Mouse (Mus musculus): ENCODE measurements around the gene Rbm8a.

The Rbm8a gene

DNA sequence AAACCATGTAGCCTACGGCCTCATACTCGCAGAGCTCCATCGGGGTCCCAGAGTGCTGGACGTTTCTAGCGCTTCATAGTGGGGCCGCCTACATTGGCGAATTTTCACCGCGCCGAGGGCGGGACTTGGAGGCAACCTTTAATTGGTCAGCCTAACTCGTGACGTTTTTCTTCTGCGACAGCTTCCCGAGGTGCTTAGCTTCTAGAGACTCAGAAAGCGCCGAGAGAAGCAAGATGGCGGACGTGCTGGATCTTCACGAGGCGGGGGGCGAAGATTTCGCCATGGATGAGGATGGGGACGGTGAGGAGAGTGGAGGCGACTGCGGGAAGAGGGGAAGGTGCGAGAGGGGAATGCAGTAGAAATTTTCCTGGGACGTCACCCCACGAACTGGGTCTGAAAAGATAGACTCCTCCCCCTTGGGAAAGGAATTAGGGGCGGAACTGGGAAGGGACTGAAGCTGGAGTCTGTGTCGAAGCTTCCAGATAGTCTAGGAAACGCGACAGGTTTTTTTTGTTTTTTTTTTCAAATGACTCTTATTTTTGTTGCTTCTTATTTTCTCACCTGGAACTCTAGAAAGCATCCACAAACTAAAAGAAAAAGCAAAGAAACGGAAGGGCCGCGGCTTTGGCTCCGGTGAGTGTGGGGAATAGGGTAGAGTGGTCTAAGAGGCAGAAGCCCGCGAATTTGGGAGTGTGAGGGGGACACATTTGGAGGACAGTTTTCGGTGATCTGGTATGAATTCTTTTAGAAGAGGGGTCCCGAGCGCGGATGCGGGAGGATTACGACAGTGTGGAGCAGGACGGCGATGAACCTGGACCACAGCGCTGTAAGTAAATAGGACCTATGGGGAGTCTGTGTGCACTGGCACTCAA lies at the start of gene Rbm8a:
Rbm8a (plus strand) TSS at position 205 of the 872 bp plus-strand sequence.
- peak; percentile 99 for DNase-seq (ENCODE audit: low read depth, low spot score)

DNA sequence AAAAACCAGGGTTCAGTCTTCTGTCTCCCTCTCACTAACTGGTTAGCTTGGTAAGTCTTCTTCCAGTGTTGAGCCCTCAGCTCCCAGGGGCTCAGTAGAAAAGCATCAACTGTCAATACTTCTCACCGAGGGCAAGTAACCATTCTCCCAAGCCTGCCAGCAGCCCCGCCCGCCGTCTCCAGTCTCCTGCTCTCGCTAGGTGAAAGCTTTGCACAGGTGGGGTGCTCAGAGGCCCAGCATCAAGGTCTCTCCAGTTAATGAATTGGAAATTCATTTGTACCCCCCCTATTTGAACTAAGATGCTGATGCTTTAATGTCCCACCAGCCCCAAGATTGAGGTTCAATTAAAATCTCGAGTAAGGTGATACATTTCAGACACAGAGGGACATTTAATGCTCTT lies 48.6 kb upstream of the Rbm8a start:
- DNase-seq (ENCODE audit: low read depth, low spot score) = no peak

DNA sequence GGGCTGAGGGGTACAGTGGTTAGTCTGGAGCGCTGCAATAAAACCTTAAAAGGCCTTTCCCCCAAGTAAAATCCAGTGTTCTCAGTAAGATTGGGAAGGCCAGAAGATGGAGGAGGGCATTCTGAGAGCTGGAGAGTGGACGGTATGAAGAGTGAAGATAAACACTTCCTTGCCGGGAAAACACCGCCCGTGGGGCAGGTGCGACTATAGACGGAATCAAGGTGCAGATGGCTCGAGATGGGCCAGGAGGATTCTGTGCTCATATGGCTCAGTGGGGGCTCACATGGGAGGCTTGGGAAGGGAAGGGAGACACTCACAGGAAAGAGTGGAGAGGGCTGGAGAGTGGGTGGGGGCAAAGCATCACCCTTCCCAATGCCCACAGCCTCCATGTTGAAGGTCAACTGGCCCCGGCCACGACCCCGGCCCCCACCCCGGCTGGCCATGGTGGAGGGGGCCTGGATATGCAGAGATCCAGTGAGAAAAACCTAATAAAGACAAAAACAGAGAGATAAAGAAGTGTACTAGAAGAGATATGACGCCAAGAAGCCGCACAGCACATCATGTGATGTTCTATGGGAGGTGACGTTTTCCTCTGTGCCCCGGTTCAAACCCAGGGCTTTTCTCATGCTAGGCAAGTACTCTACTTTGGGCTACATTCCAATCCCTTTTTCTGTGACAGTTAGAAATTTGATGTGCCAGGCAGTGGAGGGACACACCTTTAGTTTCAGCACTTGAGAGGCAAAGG lies 47.8 kb upstream of the Rbm8a start:
- no peak for DNase-seq (ENCODE audit: low read depth, low spot score)

DNA sequence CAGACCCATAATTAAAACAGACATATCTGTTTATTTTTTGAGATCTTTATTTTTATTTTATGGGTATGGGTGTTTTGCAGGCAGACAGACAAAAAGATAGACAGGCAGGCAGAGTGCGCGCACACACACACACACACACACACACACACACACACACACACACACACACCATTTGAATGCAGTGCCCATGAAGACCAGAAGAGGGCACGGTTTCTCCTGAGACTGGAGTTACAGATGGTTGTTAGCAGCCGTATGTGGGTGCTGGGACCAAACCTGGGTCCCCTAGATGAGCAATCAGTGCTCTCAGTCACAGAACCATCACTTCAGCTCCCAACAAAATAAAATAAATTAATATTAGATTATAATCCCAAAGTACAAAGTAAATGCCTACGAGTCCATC lies 46.3 kb upstream of the Rbm8a start:
- no peak for DNase-seq (ENCODE audit: low read depth, low spot score)

DNA sequence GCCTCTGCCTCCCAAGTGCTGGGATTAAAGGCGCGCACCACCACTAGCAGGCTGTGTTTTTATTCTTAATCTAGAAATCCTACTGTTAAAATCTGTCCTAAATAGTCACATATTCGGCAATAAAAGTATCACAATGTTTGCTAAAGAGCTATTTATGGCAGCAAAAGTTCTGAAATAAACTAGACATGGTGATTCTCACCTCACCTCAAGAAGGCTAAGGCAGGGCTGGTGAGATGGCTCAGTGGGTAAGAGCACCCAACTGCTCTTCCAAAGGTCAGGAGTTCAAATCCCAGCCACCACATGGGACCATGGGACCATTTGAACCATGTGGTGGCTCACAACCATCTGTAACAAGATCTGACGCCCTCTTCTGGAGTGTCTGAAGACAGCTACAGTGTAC lies 39.1 kb upstream of the Rbm8a start:
- no peak for DNase-seq (ENCODE audit: low read depth, low spot score)

DNA sequence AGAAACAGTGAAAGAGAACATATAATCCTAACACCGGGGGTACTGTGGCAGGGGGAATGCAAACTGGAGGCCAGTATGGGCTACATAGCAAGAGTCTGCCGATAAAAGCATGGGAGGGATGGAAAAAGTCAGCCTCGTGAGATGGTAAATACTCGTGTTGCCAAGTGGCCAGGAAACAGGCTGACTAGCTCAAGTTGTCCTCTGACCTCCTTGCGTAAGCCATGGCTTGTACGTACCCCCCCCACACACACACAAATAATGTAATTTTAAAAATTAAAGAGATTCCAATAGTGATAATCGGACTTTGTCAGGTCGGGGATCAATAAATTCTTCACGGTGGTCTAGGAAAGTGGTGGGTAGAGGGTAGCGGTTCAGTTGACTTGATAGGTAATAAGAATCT lies 36.4 kb upstream of the Rbm8a start:
- DNase-seq (ENCODE audit: low read depth, low spot score) = no peak

DNA sequence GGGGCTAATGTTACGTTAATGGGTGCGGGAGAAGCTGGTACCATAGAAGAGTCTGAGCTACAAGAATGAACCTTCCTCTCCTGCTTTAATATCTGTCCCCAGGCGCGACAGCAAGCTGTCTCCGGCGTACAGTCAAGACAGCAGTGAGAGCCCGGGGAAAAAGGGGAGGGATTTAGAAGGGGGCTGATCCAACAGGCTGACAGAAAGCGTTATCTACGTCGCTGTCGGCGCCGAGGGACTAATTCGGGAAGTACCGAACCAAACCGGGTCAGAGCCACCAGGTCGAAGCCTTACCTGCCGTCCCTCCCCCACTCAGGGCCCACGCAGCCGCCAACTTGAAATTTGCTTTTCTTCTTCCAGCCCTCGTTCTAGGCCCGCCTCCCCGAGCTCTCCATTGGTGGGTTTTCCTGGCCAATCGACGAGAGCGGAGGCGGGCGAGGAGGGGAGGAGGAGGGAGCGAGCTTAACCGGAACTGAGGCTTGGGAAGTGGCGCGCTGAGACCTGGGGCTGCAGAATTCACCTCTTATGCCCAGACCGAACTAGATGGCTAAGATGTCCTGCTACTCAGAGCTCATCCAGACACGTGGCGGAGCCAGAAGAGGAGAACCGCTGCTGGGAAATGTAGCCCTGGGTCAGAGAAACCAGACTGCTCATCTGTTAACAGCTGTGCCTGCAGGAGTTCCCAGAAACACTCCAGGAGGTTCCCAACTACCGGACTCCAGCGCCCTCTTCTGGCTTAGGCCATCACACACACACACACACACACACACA lies 35.8 kb upstream of the Rbm8a start, which contains the start of gene Polr3gl:
Polr3gl (minus strand) TSS at position 392 of the 771 bp plus-strand sequence.
- peak; percentile 89 for DNase-seq (ENCODE audit: low read depth, low spot score)

DNA sequence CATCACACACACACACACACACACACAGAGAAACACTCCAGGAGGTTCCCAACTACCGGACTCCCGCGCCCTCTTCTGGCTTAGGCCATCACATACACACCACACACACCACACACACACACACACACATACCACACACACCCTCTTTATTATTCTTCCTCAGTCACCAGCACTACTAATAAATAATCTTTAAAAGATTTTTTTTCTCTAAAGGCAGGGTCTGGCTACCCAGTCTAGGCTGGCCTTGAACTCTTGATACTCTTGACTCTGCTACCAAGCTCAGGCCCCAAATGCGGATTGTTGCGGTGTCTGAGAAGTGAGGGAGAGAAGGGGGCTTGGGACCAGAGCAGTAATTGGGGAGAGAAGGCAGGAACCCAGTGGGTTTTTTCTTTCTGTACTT lies 34.9 kb upstream of the Rbm8a start:
- no peak for DNase-seq (ENCODE audit: low read depth, low spot score)

DNA sequence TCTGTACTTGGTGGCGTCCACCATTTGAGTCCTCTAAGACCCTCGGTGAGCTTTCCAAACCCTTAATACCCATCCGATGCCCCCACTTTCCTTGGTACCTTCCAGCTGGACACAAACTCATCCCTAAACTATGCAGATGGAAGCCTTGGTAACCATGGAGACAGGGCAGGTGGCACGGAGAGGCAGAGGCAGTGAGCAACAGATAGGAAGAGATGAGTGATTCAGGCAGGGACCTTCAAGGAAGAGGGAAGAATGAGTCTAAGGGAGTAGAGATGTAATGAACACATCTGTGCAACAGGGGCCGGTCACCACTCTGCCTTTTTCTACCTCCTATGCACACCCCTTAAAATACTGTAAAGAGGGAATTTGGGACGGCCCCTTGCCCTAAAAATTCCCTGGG lies 34.1 kb upstream of the Rbm8a start:
- DNase-seq (ENCODE audit: low read depth, low spot score) = no peak

DNA sequence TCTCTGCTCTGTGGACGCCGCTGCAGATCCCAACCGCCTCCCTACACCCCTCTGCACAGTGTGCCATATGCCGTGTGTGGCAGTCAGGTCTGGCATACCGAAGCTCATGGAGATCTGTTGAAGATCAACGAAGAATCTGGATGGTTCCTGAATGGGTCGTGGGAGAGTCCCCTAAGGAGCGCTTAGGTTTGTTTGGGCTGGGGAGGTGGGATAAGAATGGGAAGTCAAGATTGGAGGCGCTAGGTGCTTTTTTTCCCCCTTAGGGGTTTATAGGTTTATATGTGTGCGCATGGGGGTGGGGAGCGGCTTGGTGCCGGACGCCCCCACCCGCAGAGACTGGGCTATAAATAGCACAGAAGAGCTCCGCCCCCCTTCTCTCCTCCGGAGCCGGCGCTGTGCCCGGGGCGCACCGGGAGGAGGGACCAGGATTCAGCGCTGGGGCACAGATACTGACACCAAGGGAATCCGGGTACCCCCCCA lies 33.5 kb upstream of the Rbm8a start, which contains the start of gene Ankrd34a:
Ankrd34a (plus strand) TSS at position 409 of the 480 bp plus-strand sequence.
- no peak for DNase-seq (ENCODE audit: low read depth, low spot score)

DNA sequence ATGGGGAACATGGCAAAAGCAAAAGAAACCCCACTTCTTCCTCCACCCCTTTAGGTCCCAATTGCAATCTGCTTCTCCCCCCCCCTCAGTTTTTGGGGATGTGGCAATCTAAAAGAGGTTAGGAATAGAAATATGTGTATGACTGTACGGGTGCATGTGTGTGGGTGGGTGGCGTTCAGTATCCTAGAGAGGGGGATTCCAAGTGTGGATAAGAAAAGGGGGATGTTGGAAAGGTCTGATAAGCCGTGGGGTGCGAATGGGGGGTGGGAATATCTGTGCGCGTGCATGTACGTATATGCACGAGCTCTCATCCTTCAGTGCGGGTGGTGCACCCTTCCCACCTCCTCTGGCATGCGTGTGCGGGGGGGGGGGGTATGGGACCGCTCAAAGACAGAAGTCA lies 32.9 kb upstream of the Rbm8a start:
- no peak for DNase-seq (ENCODE audit: low read depth, low spot score)

DNA sequence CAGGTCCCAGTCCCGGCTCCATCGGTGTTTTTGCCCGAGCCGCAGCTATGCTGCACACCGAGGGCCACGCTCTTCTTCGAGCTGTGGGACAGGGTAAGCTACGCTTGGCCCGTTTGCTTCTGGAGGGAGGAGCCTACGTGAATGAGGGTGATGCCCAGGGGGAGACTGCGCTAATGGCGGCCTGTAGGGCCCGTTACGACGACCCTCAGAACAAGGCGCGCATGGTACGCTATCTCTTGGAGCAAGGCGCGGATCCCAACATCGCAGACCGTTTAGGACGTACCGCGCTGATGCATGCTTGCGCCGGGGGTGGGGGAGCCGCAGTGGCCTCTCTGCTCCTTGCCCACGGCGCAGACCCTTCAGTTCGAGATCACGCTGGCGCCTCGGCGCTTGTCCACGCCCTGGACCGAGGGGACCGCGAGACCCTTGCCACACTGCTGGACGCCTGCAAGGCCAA lies 32.3 kb upstream of the Rbm8a start:
- no peak for DNase-seq (ENCODE audit: low read depth, low spot score)

DNA sequence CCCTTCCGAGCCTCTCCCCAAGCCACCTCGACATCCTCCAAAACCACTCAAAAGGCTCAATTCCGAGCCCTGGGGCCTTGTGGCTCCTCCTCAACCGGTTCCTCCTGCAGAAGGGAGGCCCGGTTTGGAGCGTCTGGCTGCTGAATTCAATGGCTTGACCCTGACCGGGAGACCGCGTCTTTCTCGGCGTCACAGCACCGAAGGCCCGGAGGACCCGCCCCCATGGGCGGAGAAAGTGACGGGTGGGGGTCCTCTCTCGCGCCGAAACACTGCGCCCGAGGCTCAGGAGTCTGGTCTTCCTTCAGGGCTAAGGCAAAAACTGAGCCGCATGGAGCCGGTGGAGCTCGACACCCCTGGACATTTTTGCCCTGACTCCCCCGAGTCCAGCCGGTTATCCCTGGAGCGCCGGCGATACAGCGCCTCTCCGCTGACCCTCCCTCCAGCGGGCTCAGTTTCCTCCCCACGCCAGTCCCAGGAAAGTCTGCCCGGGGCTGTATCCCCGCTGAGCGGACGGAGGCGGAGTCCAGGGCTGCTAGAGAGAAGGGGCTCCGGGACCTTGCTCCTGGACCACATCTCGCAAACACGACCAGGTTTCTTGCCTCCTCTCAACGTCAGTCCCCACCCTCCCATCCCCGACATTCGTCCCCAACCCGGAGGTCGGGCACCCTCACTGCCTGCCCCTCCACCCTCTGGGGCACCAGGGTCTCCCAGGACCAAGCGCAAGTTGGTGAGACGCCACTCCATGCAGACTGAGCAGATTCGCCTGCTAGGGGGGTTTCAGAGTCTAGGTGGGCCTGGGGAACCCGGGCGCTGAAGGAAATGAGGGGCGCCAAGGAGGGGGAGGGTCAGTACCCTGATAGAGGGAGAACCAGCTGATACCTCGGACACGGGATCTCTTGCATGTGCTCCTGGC lies 31.3 kb upstream of the Rbm8a start:
- peak; percentile 32 for DNase-seq (ENCODE audit: low read depth, low spot score)

DNA sequence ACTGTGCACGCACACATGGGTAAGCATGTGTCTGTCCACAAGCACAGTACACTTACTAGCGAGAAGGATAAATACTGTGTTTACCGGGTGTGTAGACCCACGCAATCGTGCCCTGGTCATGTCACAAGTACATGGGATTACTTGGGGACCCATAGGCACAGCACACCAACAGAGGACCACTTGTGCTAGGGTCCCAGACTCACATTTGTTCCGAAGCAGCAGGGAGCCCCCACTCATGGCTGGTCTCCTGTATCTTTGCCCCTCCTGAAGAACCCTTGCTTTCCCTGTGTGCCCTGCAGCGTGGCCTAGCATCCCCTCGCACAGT lies 30.7 kb upstream of the Rbm8a start:
- no peak for DNase-seq (ENCODE audit: low read depth, low spot score)

DNA sequence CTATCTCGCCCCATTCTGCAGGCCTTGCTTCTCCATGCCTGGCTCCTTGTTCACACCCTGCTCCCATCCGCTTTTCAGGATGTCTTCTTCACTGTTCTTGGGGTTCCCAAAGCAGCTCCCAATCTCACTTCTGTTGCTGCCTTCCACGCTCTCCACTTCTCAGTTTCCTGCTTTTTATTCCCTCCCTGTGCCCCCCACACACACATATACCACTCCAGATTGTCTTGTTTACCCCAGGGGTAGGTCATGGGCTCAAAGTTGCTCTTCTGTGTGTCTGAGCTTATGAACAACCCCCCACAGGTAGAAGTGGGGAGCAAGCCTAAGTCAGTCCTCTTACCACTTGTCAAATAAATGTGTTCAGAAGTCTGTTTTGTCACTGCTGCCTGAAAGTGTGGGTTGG lies 30.3 kb upstream of the Rbm8a start:
- no peak for DNase-seq (ENCODE audit: low read depth, low spot score)

DNA sequence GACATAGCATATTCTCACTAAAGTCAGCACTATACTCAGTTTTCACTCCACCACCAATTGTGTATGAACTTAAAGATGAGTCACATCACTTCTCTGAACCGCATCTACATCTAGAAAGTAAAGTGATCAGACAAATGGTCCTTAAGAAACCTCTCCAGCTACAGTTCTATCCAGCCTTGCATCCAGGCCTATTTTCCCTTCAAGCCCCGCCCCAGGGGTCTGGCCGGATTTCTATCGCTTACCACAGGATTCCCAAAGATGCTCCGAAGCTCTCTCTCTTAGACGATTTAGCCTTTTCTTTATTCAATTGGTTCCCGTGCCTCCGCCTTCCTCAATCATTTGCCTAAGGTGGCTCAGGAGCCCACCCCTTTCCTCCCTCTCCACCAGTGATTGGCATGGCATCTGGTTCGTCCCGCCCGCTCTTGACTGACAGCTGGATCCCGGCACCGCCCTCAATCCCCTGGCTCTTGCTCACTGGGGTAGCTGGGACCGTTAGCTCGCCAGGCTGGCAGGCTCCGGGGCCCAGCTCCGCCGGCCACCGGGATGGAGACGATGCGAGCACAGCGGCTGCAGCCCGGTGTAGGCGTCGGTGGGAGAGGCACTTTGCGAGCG lies 29.0 kb upstream of the Rbm8a start, which contains the start of gene Lix1l:
Lix1l (plus strand) TSS at position 511 of the 612 bp plus-strand sequence.
- peak; percentile 87 for DNase-seq (ENCODE audit: low read depth, low spot score)

DNA sequence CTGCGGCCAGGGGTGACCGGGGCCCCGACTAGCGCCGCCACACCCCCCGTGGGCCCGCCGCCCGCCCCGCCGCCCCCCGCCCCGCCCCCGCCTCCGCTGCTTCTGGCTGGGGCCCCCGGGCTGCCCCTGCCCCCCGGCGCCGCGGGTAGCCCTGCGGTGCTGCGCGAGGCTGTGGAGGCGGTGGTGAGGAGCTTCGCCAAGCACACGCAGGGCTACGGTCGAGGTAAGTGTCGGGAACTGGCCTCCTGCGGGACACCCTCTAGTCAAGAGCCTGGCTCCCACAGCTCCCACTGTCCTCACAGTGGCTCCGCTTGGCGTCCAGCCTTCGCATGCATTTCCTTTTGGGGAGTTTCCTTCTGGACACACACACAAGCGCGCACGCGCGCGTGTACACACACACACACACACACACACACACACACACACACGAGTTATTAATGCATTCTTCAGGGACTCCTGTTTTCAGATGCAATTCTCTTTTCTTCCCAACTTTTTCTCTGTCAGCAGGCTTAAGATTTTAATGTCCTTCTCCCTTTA lies 28.4 kb upstream of the Rbm8a start:
- DNase-seq (ENCODE audit: low read depth, low spot score) = no peak

DNA sequence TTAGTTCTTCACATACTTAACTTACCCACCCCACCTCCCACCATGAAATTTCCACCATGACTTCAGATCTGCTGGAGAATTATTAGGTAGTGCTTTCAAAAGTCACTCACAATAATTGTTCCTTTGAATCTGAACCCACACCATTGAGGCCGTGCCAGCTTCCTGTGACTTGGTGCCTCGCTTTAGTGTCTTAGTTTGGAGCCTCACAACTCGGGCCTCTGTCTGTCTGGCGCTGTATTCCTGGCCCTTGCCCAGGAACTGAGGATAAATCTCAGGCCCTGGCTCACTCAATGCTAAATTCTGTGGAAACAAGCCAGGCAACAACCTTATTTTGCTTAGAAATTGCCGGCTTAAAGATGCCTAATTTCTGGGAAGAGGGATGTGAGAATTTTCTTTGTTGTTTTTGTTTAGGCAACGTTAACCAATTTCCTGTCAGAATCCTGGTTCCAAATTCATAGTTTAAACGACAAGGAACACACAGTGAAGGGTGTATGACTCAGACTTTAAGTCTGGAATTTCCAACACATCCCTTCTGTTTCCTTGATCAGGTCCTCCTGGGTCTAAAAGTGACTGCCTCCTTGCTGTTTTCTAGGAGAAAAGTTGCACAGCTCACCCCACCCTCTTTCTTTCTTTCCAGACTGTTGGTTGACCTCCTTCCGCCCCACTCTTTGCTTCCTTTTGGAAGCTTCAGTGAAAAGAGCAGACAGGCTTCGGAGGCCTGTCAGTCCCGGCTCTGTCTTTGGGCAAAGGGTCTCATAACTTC lies 27.6 kb upstream of the Rbm8a start:
- DNase-seq (ENCODE audit: low read depth, low spot score) = no peak

DNA sequence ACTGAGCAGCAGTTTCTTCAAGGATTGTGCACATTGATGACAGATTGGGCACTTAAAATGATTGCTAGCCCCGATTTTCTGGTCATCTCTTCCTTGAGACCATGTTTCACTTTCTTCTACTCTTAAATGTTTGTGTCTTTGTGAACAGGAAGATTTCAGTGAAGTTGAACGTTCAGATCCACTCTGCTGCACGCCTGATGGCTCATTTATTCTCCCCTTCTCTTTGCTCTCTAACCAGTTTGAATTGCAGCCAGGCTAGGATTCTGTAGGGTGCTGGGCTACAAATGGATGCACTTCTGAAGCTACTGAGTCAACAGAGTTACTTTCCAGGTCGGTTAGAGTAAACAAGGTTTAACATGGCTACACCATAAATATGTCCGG lies 27.0 kb upstream of the Rbm8a start:
- no peak for DNase-seq (ENCODE audit: low read depth, low spot score)
